Mouse (Mus musculus): Measurements from ENCODE around the gene Olfr1032. TPM values are rescaled to one million over a fixed set of nuclear protein-coding genes. Genes with fewer than 3 reads are reported as not detected.

The Olfr1032 gene
- not detected in 2 replicates for total RNA-seq (2023)

DNA sequence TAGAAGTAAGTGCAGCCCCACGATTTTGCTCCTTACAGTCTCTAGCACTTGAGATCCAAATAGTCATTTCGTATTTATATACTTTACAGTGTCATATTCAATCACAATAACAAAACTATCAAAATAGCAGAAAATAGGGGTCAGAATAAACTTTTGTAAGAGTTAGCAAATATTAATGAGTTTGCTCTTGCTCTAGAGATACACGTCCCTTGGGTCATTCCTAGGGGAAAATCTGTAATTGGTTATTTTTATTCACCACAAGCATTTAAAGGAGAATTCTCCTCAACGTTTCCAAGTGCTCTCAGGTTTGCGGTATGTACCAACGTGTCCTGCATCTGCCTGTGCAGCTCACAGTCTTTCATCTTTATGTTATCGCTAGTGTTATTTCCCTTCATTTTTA, at the start of gene Olfr1032:
Gene Olfr1032, plus strand, starts transcription at position 301 of the 400 bp plus-strand sequence.

DNA sequence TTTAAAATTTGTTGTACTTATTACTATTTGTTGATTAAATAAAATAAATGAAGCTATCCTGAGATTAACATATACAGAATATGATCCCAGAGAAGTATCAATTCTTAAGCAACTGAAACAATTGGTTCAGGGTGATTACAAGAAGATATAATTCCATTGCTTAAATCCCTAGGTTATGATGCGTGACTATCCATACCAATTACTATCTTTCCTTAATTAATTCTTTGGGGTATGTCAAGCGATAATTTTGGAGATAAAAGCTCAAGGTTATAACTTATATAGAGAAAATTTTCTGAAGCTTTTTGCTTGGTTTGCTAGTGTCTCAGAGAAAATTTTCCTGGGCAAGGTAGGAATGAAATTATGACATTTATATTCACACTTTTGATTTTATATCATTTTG, 31.7 kb upstream of the Olfr1032 start, which contains the start of gene Olfr1029:
Gene Olfr1029, plus strand, starts transcription at position 301 of the 400 bp plus-strand sequence.

DNA sequence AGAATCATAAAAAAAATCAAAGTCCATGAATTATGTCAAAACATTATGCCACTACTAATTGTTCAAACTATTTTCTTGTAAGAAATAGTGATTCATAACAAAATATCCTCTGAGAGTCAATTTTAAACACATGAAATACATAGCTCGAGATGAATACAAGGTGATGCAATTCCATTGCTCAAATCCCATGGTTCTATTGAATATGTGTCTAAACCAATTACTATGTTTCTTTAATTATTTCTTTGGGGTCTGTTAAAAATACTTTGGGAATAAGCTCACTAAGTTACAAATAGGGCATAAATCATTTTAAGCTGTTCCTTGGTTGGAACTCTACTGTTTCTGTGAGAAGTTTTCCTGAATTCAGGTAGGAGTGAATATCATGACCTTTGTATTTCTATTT, 26.4 kb upstream of the Olfr1032 start, which contains the start of gene Olfr1030:
Gene Olfr1030, plus strand, starts transcription at position 301 of the 400 bp plus-strand sequence.

GRCm38 (mm10) chr2:85990004-85990403, 15.3 kb upstream of the Olfr1032 start, which contains the start of gene Olfr1031:
Gene Olfr1031, plus strand, starts transcription at chr2:85990304.

DNA sequence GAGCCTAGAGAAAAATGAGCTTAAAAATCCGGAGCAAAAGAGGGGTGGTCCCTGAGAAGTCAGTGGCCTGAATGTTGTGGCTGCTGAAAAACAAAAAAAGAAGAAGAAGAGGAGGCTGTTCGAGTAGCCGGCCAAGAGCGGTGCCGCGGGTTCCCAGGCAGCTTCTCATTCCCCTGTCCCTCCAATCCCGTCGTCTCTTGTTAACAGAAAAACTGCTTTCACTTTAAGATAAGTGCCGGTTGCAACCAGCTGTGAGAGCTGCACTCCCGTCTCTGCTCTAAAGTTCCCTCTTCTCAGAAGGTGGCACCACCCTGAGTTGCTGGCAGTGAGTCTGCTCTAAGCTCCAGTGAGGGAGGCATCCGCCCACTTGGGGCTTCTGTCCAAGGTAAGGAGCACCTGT, 15.1 kb downstream of the Olfr1032 start, which contains the start of gene Olfr1033:
Gene Olfr1033, plus strand, starts transcription at position 228 of the 400 bp plus-strand sequence.

GRCm38 (mm10) chr2:86045561-86045960, 40.2 kb downstream of the Olfr1032 start, which contains the start of gene Olfr1034:
Gene Olfr1034, plus strand, starts transcription at chr2:86045861.

Other genes starting within 250 kb of the Olfr1032 start
- not detected in 2 replicates for gene Olfr1012, start 242.8 kb upstream of the Olfr1032 start, total RNA-seq (2023)
- not detected in 2 replicates for gene Olfr1013, start 238.4 kb upstream of the Olfr1032 start, total RNA-seq (2023)
- not detected in 2 replicates for gene Olfr1014, start 232.8 kb upstream of the Olfr1032 start, total RNA-seq (2023)
- gene Olfr1015, start 223.5 kb upstream of the Olfr1032 start, total RNA-seq (2023), result not detected in 2 replicates
- gene Olfr1016, start 203.0 kb upstream of the Olfr1032 start, total RNA-seq (2023), result not detected in 2 replicates
- gene Olfr1018, start 187.1 kb upstream of the Olfr1032 start, total RNA-seq (2023), result not detected in 2 replicates
- gene Olfr1019, start 160.1 kb upstream of the Olfr1032 start, total RNA-seq (2023), result not detected in 2 replicates
- gene Olfr1020, start 158.5 kb upstream of the Olfr1032 start, total RNA-seq (2023), result not detected in 2 replicates
- not detected in 2 replicates for gene Olfr1022, start 136.9 kb upstream of the Olfr1032 start, total RNA-seq (2023)
- gene Olfr1023, start 119.9 kb upstream of the Olfr1032 start, total RNA-seq (2023), result not detected in 2 replicates
- gene Olfr1024, start 100.5 kb upstream of the Olfr1032 start, total RNA-seq (2023), result not detected in 2 replicates
- gene Olfr1025-ps1, start 90.3 kb upstream of the Olfr1032 start, total RNA-seq (2023), result not detected in 2 replicates
- not detected in 2 replicates for gene Olfr1026, start 84.0 kb upstream of the Olfr1032 start, total RNA-seq (2023)
- gene Olfr1028, start 55.1 kb upstream of the Olfr1032 start, total RNA-seq (2023), result 0.13 TPM in 1 of 2 replicates, not detected in the other
- not detected in 2 replicates for gene Olfr1029, start 31.6 kb upstream of the Olfr1032 start, total RNA-seq (2023)
- not detected in 2 replicates for gene Olfr1030, start 26.3 kb upstream of the Olfr1032 start, total RNA-seq (2023)
- gene Olfr1031, start 15.2 kb upstream of the Olfr1032 start, total RNA-seq (2023), result not detected in 2 replicates
- not detected in 2 replicates for gene Olfr1033, start 15.1 kb downstream of the Olfr1032 start, total RNA-seq (2023)
- not detected in 2 replicates for gene Olfr1034, start 40.3 kb downstream of the Olfr1032 start, total RNA-seq (2023)
- not detected in 2 replicates for gene Olfr1036, start 68.5 kb downstream of the Olfr1032 start, total RNA-seq (2023)
- not detected in 2 replicates for gene Olfr1037, start 81.8 kb downstream of the Olfr1032 start, total RNA-seq (2023)
- not detected in 2 replicates for gene Olfr1039, start 130.4 kb downstream of the Olfr1032 start, total RNA-seq (2023)
- not detected in 2 replicates for gene Olfr1040, start 141.2 kb downstream of the Olfr1032 start, total RNA-seq (2023)
- gene Olfr1042, start 156.3 kb downstream of the Olfr1032 start, total RNA-seq (2023), result not detected in 2 replicates
- not detected in 2 replicates for gene Olfr1043, start 162.0 kb downstream of the Olfr1032 start, total RNA-seq (2023)
- gene Olfr1044, start 172.3 kb downstream of the Olfr1032 start, total RNA-seq (2023), result not detected in 2 replicates
- gene Olfr52, start 180.1 kb downstream of the Olfr1032 start, total RNA-seq (2023), result not detected in 2 replicates
- gene Olfr1045, start 197.5 kb downstream of the Olfr1032 start, total RNA-seq (2023), result not detected in 2 replicates
- not detected in 2 replicates for gene Olfr1046, start 213.8 kb downstream of the Olfr1032 start, total RNA-seq (2023)
- gene Olfr1047, start 225.9 kb downstream of the Olfr1032 start, total RNA-seq (2023), result not detected in 2 replicates
- gene Olfr1048, start 234.7 kb downstream of the Olfr1032 start, total RNA-seq (2023), result not detected in 2 replicates